Mouse (Mus musculus) CD4-positive, CD25-positive, alpha-beta regulatory T cell, adult 4 months (primary cell): Measurements from ENCODE around the gene Defb20. TPM values are rescaled to one million over a fixed set of nuclear protein-coding genes. Genes with fewer than 3 reads are reported as not detected.
"Not testable (repeated sequence)": the region's sequence is repeated elsewhere in the genome, so short reads cannot be mapped to it uniquely, and the experiment has no call there.

Experiments
- ATAC-seq: one replicate; pipeline ENCODE4 v1.8.0; 2017
- polyA plus RNA-seq, 2 experiments: library from polyadenylated mRNA; unstranded; fragments of 100-300 nt; shearing (Covaris generic); gene quantifications; one replicate each; pipeline ENCODE4 v1.2.1; 2017

Gene Defb20
- polyA plus RNA-seq: not detected

- ATAC-seq: no peak
Measured at GRCm38 (mm10) chr2:152476763-152477162, at the start of gene Defb20. Gene Defb20 (plus strand): TSS chr2:152477063.

- ATAC-seq: no peak
Measured at GRCm38 (mm10) chr2:152427493-152427892, 49.4 kb upstream of the Defb20 start.

- not testable (repeated sequence) for ATAC-seq
Measured at GRCm38 (mm10) chr2:152428481-152428880, 48.4 kb upstream of the Defb20 start.

- ATAC-seq: no peak
Measured at GRCm38 (mm10) chr2:152436405-152436901, 40.4 kb upstream of the Defb20 start.

GRCm38 (mm10) chr2:152436983-152437860 lies 39.6 kb upstream of the Defb20 start:
- peak; percentile 99 for ATAC-seq

- ATAC-seq: no peak
Measured at GRCm38 (mm10) chr2:152438963-152439362, 37.9 kb upstream of the Defb20 start.

GRCm38 (mm10) chr2:152439833-152440232 lies 37.0 kb upstream of the Defb20 start:
- no peak for ATAC-seq

- ATAC-seq: no peak
Measured at GRCm38 (mm10) chr2:152442322-152442721, 34.5 kb upstream of the Defb20 start.

GRCm38 (mm10) chr2:152443281-152443680 lies 33.6 kb upstream of the Defb20 start:
- ATAC-seq: no peak

- ATAC-seq: no peak
Measured at GRCm38 (mm10) chr2:152446642-152447041, 30.2 kb upstream of the Defb20 start.

GRCm38 (mm10) chr2:152447461-152447860 lies 29.4 kb upstream of the Defb20 start:
- ATAC-seq: no peak

GRCm38 (mm10) chr2:152450241-152450640 lies 26.6 kb upstream of the Defb20 start:
- no peak for ATAC-seq

GRCm38 (mm10) chr2:152452101-152452781 lies 24.6 kb upstream of the Defb20 start:
- no peak for ATAC-seq

- no peak for ATAC-seq
Measured at GRCm38 (mm10) chr2:152459241-152459640, 17.6 kb upstream of the Defb20 start.

GRCm38 (mm10) chr2:152464570-152465150 lies 12.2 kb upstream of the Defb20 start, which contains the start of gene Defb23:
Gene Defb23 (minus strand): TSS chr2:152464620.
- no peak for ATAC-seq

- no peak for ATAC-seq
Measured at GRCm38 (mm10) chr2:152470973-152471372, 5.9 kb upstream of the Defb20 start.

GRCm38 (mm10) chr2:152472434-152472833 lies 4.4 kb upstream of the Defb20 start:
- ATAC-seq: no peak

- no peak for ATAC-seq
Measured at GRCm38 (mm10) chr2:152480881-152481280, 4.0 kb downstream of the Defb20 start.

- ATAC-seq: no peak
Measured at GRCm38 (mm10) chr2:152481726-152482125, 4.9 kb downstream of the Defb20 start.

- ATAC-seq: no peak
Measured at GRCm38 (mm10) chr2:152487024-152487423, 10.2 kb downstream of the Defb20 start.

GRCm38 (mm10) chr2:152490038-152490437 lies 13.2 kb downstream of the Defb20 start, which contains the start of gene Defb22:
Gene Defb22 (minus strand): TSS chr2:152490138.
- ATAC-seq: no peak

GRCm38 (mm10) chr2:152493151-152493550 lies 16.3 kb downstream of the Defb20 start:
- no peak for ATAC-seq

GRCm38 (mm10) chr2:152498020-152498419 lies 21.2 kb downstream of the Defb20 start:
- ATAC-seq: no peak
